Mouse (Mus musculus) ES-Bruce4 (cell line): ENCODE measurements at regions not wholly inside any gene's neighbourhood (a gene's known extent, or its start where the extent isn't known, plus 50 kb on each side); places are given as distances from the start of the nearest gene placed in this dataset.

Experiments used
- H3K27ac ChIP-seq: 2 replicates; pipeline ENCODE4 v1.5.1; 2012; ENCODE audit warnings: low read length, inconsistent platforms; ENCODE audit not compliant: insufficient read depth
- H3K27me3 ChIP-seq: 2 replicates; pipeline ENCODE4 v1.6.1; 2012; ENCODE audit warnings: mild to moderate bottlenecking, low read length, inconsistent platforms; ENCODE audit not compliant: control insufficient read depth, poor library complexity, insufficient read depth, severe bottlenecking
- H3K36me3 ChIP-seq: 2 replicates; pipeline ENCODE4 v1.6.1; 2012; ENCODE audit warnings: inconsistent platforms, mild to moderate bottlenecking, low read length, moderate library complexity; ENCODE audit not compliant: control insufficient read depth, poor library complexity, insufficient read depth, severe bottlenecking
- H3K4me1 ChIP-seq: one replicate; pipeline ENCODE4 v1.8.1; 2011; ENCODE audit warnings: low read length; ENCODE audit not compliant: control insufficient read depth, insufficient read depth
- H3K4me3 ChIP-seq: 2 replicates; pipeline ENCODE4 v1.5.1; 2011; ENCODE audit warnings: low read depth, mild to moderate bottlenecking, low read length
- H3K9ac ChIP-seq: 2 replicates; pipeline ENCODE4 v1.6.1; 2012; ENCODE audit warnings: low read depth, mild to moderate bottlenecking, inconsistent platforms; ENCODE audit not compliant: poor library complexity, severe bottlenecking
- H3K9me3 ChIP-seq: replicated peaks from 2 replicates; pipeline ENCODE4 v1.6.1; 2012; ENCODE audit warnings: mild to moderate bottlenecking, low read length, inconsistent platforms; ENCODE audit not compliant: control insufficient read depth, poor library complexity, insufficient read depth, severe bottlenecking
- CTCF ChIP-seq: IDR thresholded peaks from one replicate; pipeline ENCODE4 v1.8.1; 2011; ENCODE audit warnings: low read depth, low read length
- EP300 ChIP-seq: IDR thresholded peaks from 2 replicates; pipeline ENCODE4 v1.6.1; 2011; ENCODE audit warnings: low read depth, low read length; ENCODE audit not compliant: insufficient read depth
- POLR2A ChIP-seq: IDR thresholded peaks from one replicate; pipeline ENCODE4 v1.8.1; 2011; ENCODE audit warnings: low read length; ENCODE audit not compliant: insufficient read depth

DNA sequence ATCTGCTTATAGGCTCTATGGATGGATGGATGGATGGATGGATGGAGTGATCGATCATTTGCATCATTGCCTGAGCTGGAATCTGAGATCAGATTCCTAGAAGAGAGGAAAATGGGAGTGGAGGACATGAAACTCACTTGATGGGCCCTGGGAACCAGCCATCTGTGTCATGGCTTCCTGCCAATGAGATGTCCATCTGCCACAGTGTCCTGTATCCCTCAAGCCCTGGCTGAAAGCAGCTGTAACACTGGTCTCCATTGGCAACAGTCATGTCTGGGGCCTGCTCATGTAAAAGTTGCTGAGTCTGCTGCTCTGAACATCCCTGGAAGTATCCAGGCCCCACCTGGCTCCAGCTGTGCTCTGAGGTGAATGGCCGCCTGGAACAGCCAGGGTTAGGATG, 57.5 kb upstream of the Zdhhc25 start:
- no peak overlapping the region for H3K27ac ChIP-seq
- H3K36me3 ChIP-seq: no peaks in the 10 kb centered on the region

DNA sequence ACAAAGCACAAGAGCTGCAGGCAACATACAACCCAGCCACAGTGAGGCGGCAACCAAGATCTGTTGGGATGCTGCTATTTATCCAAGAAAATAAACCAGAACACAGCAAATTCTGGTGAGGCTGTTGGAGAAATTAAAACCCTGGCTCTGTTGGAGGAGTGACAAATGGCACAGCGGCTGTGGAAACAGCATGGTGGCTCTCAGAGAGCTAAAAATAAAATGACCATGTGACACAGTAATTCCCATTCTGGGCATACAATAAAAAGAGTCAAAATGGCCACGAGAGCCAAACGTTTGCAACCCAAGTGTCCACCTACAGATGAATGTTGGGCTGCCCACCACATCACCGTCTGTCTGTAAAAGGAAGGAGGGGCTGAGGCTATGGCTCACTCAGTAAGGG, 55.9 kb upstream of the Zdhhc25 start:
- Histone ChIP-seq H3K27ac (no peak overlapping the region), H3K36me3 (no peaks in the 10 kb centered on the region), H3K4me3 (no peak overlapping the region), H3K9me3 (no peaks in the 10 kb centered on the region), H3K4me1 (no peaks in the 10 kb centered on the region), H3K27me3 (no peaks in the 10 kb centered on the region), H3K9ac (no peak overlapping the region)
- TF ChIP-seq POLR2A: no peak
- no peak for TF ChIP-seq CTCF
- TF ChIP-seq EP300: no peak

More for the DNA sequence above, 57.5 kb upstream of the Zdhhc25 start:
- no peak overlapping the region for H3K4me3 ChIP-seq
- no peaks in the 10 kb centered on the region for H3K27me3 ChIP-seq
- H3K9me3 ChIP-seq: no peaks in the 10 kb centered on the region
- no peaks in the 10 kb centered on the region for H3K4me1 ChIP-seq
- H3K9ac ChIP-seq: no peak overlapping the region
- no peak for TF ChIP-seq POLR2A
- no peak for TF ChIP-seq EP300
- TF ChIP-seq CTCF: no peak

DNA sequence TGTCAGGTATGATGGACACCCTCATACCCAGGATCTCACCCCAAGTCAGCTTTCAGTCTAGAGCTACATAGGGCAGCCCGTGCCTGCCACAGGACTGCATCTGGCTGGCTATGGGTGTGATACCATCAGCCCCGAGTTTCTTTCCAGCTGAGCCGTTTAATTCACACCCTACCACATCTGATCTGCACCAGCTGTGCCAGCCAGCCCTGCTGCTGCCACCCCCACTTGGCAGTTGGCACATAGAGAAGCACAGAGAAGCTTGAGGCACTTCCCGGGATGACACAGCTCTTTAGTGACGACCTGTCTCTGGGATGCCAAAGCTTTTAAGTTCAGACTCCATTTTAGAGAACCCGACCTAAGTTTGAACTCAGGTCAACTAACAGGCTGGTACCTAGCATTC, 51.8 kb upstream of the Zdhhc25 start:
- no peak overlapping the region for H3K4me3 ChIP-seq

More for the DNA sequence above, 51.8 kb upstream of the Zdhhc25 start:
- Histone ChIP-seq H3K9ac (no peak overlapping the region), H3K36me3 (no peaks in the 10 kb centered on the region), H3K27me3 (no peaks in the 10 kb centered on the region), H3K4me1 (no peaks in the 10 kb centered on the region), H3K9me3 (no peaks in the 10 kb centered on the region), H3K27ac (no peak overlapping the region)
- TF ChIP-seq POLR2A: no peak
- TF ChIP-seq CTCF: no peak
- no peak for TF ChIP-seq EP300
